Mouse (Mus musculus): ENCODE results near the gene Olfr175-ps1.

Gene Olfr175-ps1

GRCm38 (mm10) chr16:58826732-58827319, at the start of gene Olfr175-ps1:
TSS of gene Olfr175-ps1 (minus strand) at chr16:58826782.
- POLR2A ChIA-PET, result no interaction called here
- CTCF ChIA-PET, result no interaction called here

GRCm38 (mm10) chr16:58874668-58875067, 48.1 kb upstream of the Olfr175-ps1 start, which contains the start of gene Olfr177:
TSS of gene Olfr177 (minus strand) at chr16:58874768.
- ChIA-PET POLR2A (no interaction called here), CTCF (no interaction called here)

GRCm38 (mm10) chr16:58861479-58861878, 34.9 kb upstream of the Olfr175-ps1 start:
- CTCF ChIA-PET, result no interaction called here
- POLR2A ChIA-PET, result no interaction called here

- CTCF ChIA-PET, result no interaction called here
- POLR2A ChIA-PET, result no interaction called here
Observed at GRCm38 (mm10) chr16:58860032-58860737, 33.6 kb upstream of the Olfr175-ps1 start.

- ChIA-PET POLR2A (no interaction called here), CTCF (no interaction called here)
Observed at GRCm38 (mm10) chr16:58800168-58800567, 26.4 kb downstream of the Olfr175-ps1 start, which contains the start of gene Olfr173. TSS of gene Olfr173 (minus strand) at chr16:58800268.
